Mouse (Mus musculus): ENCODE measurements around the gene Ezr. TPM values are rescaled to one million over a fixed set of nuclear protein-coding genes. Genes with fewer than 3 reads are reported as not detected.
A peak's percentile ranks its signal among the peaks of the same experiment; 100 is the strongest.

Ezr gene
- polyA plus RNA-seq, 1 experiment from 2014 or later: 43.1 TPM

DNA sequence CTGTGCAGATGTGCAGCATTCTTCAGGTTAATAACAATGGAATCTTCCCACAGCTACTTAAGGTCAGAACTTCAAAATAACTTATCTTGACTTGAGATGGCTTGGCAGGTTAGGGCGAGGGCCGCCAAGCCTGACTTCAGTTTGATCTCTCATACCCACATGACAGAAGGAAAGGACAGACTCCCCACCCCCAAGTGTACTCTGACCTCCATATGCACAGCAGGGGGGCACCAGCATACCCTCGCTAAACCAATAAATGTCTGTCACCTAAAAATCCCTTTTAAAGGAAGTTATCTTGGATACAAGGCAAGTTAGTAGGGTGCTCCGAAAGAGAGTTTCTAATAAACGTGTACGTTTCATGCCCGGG is 18.4 kb downstream of the Ezr start:
- H3K4me3 ChIP-seq (replicated peaks): no peak overlapping the region
- H3K27me3 ChIP-seq: 0 out of 2 replicates have a peak, but pooled peaks cover 7% of the 10 kb centered on the region
- H3K36me3 ChIP-seq: no peaks in the 10 kb centered on the region
- WGBS: 56% methylated on average over 7 of the region's 7 CpGs
- peaks cover 34% of the 10 kb centered on the region for H3K4me1 ChIP-seq (replicated peaks)
- H3K9me3 ChIP-seq: no peaks in the 10 kb centered on the region
- H3K4me2 ChIP-seq (replicated peaks): no peak overlapping the region
- no peak overlapping the region for H3K9ac ChIP-seq (replicated peaks)
- H3K27ac ChIP-seq: no peak overlapping the region
- ATAC-seq: no peak

DNA sequence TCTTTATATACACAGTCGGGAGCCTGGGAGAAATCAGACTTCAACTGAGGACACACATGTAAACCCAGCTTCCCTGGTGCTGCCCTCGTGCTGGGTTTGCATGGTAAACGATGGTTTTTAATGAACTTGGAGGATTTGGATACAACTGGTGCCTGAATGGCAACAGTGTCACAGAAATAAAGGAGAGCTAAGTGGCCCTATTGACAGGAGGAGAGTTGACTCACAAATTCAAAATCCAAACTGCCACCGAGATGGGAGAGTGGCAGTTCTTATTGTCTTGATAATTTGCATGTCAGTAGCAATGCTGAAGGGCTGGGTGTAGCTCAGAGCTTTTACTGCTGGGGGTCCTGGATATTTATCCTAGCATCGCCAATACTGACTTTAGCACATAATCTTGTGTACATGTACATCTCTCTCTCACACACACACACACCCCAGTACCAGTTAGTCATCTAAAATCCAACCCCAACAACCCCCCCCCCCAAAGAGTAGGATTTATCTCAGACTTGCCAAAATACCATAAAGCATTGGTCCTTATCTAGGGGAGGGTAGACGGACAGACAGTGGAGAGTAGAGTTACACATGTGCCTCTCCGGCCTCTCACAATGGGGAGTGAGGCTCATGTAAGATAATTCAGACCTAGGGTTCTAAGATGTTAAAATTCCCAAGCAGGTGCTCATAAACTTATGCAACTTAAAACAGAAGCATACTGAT is 18.9 kb downstream of the Ezr start:
- H3K9ac ChIP-seq (replicated peaks): no peak overlapping the region
- no peaks in the 10 kb centered on the region for H3K36me3 ChIP-seq
- no peak overlapping the region for H3K4me3 ChIP-seq (replicated peaks)
- no peak overlapping the region for H3K27ac ChIP-seq
- no peak overlapping the region for H3K4me2 ChIP-seq (replicated peaks)
- ATAC-seq: peak; percentile 58
- no peaks in the 10 kb centered on the region for H3K9me3 ChIP-seq
- H3K4me1 ChIP-seq (replicated peaks): peaks cover 38% of the 10 kb centered on the region
- 9% methylated on average over 7 of the region's 7 CpGs for WGBS
- 0 out of 2 replicates have a peak, but pooled peaks cover 7% of the 10 kb centered on the region for H3K27me3 ChIP-seq

- Histone ChIP-seq H3K36me3 (0 out of 2 replicates have a peak, but pooled peaks cover 3% of the 10 kb centered on the region), H3K4me2 (replicated peaks) (no peak overlapping the region), H3K9me3 (no peaks in the 10 kb centered on the region), H3K4me1 (replicated peaks) (peaks cover 33% of the 10 kb centered on the region), H3K27me3 (peaks cover 6% of the 10 kb centered on the region; the same call in 1 of the 2 replicates), H3K9ac (replicated peaks) (no peak overlapping the region), H3K27ac (no peak overlapping the region), H3K4me3 (replicated peaks) (no peak overlapping the region)
- 25% methylated on average over 9 of the region's 9 CpGs for WGBS
- ATAC-seq: no peak
Observed at GRCm38 (mm10) chr17:6759717-6760292, 22.8 kb downstream of the Ezr start.

GRCm38 (mm10) chr17:6758845-6759244 is 23.7 kb downstream of the Ezr start:
- H3K4me2 ChIP-seq (replicated peaks): no peak overlapping the region
- H3K36me3 ChIP-seq: 0 out of 2 replicates have a peak, but pooled peaks cover 3% of the 10 kb centered on the region
- no peak for ATAC-seq
- peaks cover 28% of the 10 kb centered on the region for H3K4me1 ChIP-seq (replicated peaks)
- H3K27ac ChIP-seq: no peak overlapping the region
- no peak overlapping the region for H3K4me3 ChIP-seq (replicated peaks)
- H3K9ac ChIP-seq (replicated peaks): no peak overlapping the region
- 55% methylated on average over 8 of the region's 8 CpGs for WGBS
- no peaks in the 10 kb centered on the region for H3K9me3 ChIP-seq
- H3K27me3 ChIP-seq: peaks cover 6% of the 10 kb centered on the region; the same call in 1 of the 2 replicates

DNA sequence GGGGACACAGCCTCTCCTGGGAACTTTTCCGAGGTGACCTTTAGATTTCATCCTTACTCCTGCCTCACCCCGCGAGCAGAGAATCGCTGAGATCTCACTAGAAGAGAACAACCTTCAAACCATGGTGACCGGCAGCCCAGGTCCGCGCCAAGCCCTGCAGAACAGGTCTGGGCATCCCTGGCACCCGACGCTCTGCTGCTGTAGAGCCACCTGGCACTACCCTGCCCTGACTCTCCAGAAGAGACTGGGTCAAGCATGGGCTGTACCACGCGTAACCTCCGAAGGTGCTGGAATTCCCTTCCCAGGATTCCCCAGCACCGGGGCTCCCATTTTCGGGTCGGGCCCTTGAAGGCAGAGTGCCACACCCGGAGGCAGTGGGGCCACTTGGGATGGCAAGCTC is 24.7 kb downstream of the Ezr start:
- peaks cover 18% of the 10 kb centered on the region for H3K4me1 ChIP-seq (replicated peaks)
- no peak overlapping the region for H3K9ac ChIP-seq (replicated peaks)
- 93% methylated on average over 16 of the region's 16 CpGs for WGBS
- H3K27ac ChIP-seq: no peak overlapping the region
- no peaks in the 10 kb centered on the region for H3K9me3 ChIP-seq
- 0 out of 2 replicates have a peak, but pooled peaks cover 3% of the 10 kb centered on the region for H3K36me3 ChIP-seq
- H3K27me3 ChIP-seq: peaks cover 6% of the 10 kb centered on the region; the same call in 1 of the 2 replicates
- no peak overlapping the region for H3K4me2 ChIP-seq (replicated peaks)
- no peak for ATAC-seq
- H3K4me3 ChIP-seq (replicated peaks): no peak overlapping the region

- H3K4me2 ChIP-seq (replicated peaks): no peak overlapping the region
- H3K27ac ChIP-seq: no peak overlapping the region
- no peak for ATAC-seq
- H3K36me3 ChIP-seq: 0 out of 2 replicates have a peak, but pooled peaks cover 6% of the 10 kb centered on the region
- H3K9me3 ChIP-seq: no peaks in the 10 kb centered on the region
- H3K27me3 ChIP-seq: peaks cover 14% of the 10 kb centered on the region; the same call in 1 of the 2 replicates
- H3K4me1 ChIP-seq (replicated peaks): peaks cover 22% of the 10 kb centered on the region
- 93% methylated on average over 8 of the region's 8 CpGs for WGBS
- H3K4me3 ChIP-seq (replicated peaks): no peak overlapping the region
- no peak overlapping the region for H3K9ac ChIP-seq (replicated peaks)
Observed at GRCm38 (mm10) chr17:6755873-6756272, 26.7 kb downstream of the Ezr start.

- 93% methylated on average over 9 of the region's 9 CpGs for WGBS
- no peak overlapping the region for H3K27ac ChIP-seq
- no peak overlapping the region for H3K4me2 ChIP-seq (replicated peaks)
- no peak overlapping the region for H3K4me3 ChIP-seq (replicated peaks)
- H3K27me3 ChIP-seq: peaks cover 14% of the 10 kb centered on the region; the same call in 1 of the 2 replicates
- H3K4me1 ChIP-seq (replicated peaks): peaks cover 21% of the 10 kb centered on the region
- no peaks in the 10 kb centered on the region for H3K9me3 ChIP-seq
- ATAC-seq: no peak
- H3K9ac ChIP-seq (replicated peaks): no peak overlapping the region
- 0 out of 2 replicates have a peak, but pooled peaks cover 6% of the 10 kb centered on the region for H3K36me3 ChIP-seq
Observed at GRCm38 (mm10) chr17:6755176-6755575, 27.4 kb downstream of the Ezr start.

DNA sequence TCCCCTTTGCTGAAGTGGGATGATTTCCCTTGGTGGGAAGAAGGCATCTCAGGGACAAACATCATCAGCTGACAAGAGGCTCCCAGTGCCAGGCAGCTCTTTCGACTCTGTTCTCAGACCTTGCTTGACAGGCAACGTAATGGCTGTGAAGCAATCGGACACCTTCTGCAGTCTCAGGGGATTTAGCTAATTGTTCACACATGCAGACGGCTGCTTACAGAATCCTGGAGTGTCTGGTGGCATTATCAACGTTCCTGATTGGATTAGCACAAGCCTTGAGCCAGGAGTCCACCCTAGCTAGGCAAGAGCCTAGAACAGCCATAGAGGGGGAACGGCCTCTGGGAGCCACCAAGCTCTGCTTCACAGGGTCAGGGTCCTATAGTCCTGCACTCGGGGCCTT is 30.2 kb downstream of the Ezr start:
- Histone ChIP-seq H3K36me3 (0 out of 2 replicates have a peak, but pooled peaks cover 3% of the 10 kb centered on the region), H3K4me1 (replicated peaks) (peaks cover 15% of the 10 kb centered on the region), H3K27ac (no peak overlapping the region), H3K4me2 (replicated peaks) (no peak overlapping the region), H3K9me3 (no peaks in the 10 kb centered on the region), H3K4me3 (replicated peaks) (no peak overlapping the region), H3K27me3 (peaks cover 17% of the 10 kb centered on the region), H3K9ac (replicated peaks) (no peak overlapping the region)
- ATAC-seq: no peak
- WGBS: 43% methylated on average over 7 of the region's 7 CpGs

DNA sequence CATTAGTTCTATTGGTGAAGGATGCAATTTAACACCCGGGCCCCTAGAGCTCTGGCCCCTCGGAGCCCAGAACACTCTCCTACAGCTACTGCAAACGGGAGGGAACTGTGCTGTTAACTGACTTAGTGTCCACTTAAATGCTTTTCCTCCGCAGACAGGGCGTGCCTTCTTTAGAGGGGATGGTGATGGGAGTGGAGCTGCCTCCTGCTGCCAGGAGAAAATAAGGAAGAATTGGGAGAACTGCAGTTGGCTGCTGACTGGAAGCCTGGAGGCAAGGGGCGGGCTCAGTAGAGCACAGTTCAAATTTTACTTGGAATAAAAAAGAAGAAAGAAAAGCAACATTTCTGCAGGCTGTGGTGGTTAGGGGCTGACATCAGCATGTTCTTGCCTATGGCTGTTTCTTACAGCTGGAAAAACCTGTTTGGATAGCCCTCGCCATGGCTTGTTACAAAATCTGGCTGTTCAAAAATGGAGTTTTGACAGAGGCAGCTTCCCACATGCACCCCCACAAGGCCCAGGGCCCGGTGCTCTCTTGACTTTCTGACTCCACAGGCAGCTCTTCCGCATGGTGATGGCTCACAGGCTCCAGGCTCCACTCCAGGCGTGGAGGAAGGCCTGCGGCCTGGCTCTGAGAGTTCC is 31.2 kb downstream of the Ezr start:
- 89% methylated on average over 11 of the region's 11 CpGs for WGBS
- H3K4me2 ChIP-seq (replicated peaks): no peak overlapping the region
- H3K4me1 ChIP-seq (replicated peaks): peaks cover 25% of the 10 kb centered on the region
- H3K36me3 ChIP-seq: 0 out of 2 replicates have a peak, but pooled peaks cover 3% of the 10 kb centered on the region
- H3K27me3 ChIP-seq: peaks cover 16% of the 10 kb centered on the region
- no peak overlapping the region for H3K9ac ChIP-seq (replicated peaks)
- no peak for ATAC-seq
- no peak overlapping the region for H3K4me3 ChIP-seq (replicated peaks)
- H3K27ac ChIP-seq: no peak overlapping the region
- no peaks in the 10 kb centered on the region for H3K9me3 ChIP-seq

GRCm38 (mm10) chr17:6748779-6749464 is 33.7 kb downstream of the Ezr start:
- H3K9ac ChIP-seq (replicated peaks): no peak overlapping the region
- H3K9me3 ChIP-seq: no peaks in the 10 kb centered on the region
- peaks cover 20% of the 10 kb centered on the region for H3K27me3 ChIP-seq
- H3K4me2 ChIP-seq (replicated peaks): no peak overlapping the region
- no peak overlapping the region for H3K27ac ChIP-seq
- ATAC-seq: no peak
- 94% methylated on average over 17 of the region's 17 CpGs for WGBS
- H3K4me1 ChIP-seq (replicated peaks): peaks cover 45% of the 10 kb centered on the region
- H3K4me3 ChIP-seq (replicated peaks): no peak overlapping the region
- 0 out of 2 replicates have a peak, but pooled peaks cover 3% of the 10 kb centered on the region for H3K36me3 ChIP-seq

GRCm38 (mm10) chr17:6747478-6747877 is 35.1 kb downstream of the Ezr start:
- ATAC-seq: no peak
- no peaks in the 10 kb centered on the region for H3K9me3 ChIP-seq
- peaks cover 33% of the 10 kb centered on the region for H3K27me3 ChIP-seq
- peaks cover 53% of the 10 kb centered on the region for H3K4me1 ChIP-seq (replicated peaks)
- no peak overlapping the region for H3K4me3 ChIP-seq (replicated peaks)
- WGBS: 27% methylated on average over 7 of the region's 7 CpGs
- H3K9ac ChIP-seq (replicated peaks): no peak overlapping the region
- no peak overlapping the region for H3K4me2 ChIP-seq (replicated peaks)
- H3K36me3 ChIP-seq: 0 out of 2 replicates have a peak, but pooled peaks cover 3% of the 10 kb centered on the region
- H3K27ac ChIP-seq: no peak overlapping the region
